Mouse (Mus musculus): Measurements from ENCODE around the gene Gm10024.

GRCm38 (mm10) chr10:77738929-77739328, 27.7 kb downstream of the Gm10024 start:
- TF ChIP-seq EP300 (optimal IDR thresholded peaks at IDR 0.05) (no peak), CTCF (IDR thresholded peaks at IDR 0.05; ENCODE audit: low read depth) (no peak)

Data from stomach, postnatal 0 days (tissue).